Mouse (Mus musculus) intestine, embryonic 16.5 days (tissue): Measurements from ENCODE around the gene Ppp1r17. TPM values are rescaled to one million over a fixed set of nuclear protein-coding genes. Genes with fewer than 3 reads are reported as not detected.

Experiments used
- ATAC-seq: fragments of 200-750 bp; cut with Nextera tagmentation; 2 replicates; pipeline ENCODE4 v1.8.0; 2017; ENCODE audit warnings: moderate TSS enrichment, moderate library complexity
- H3K27ac ChIP-seq: fragments of 300-500 bp; sonication (generic); 2 replicates; pipeline ENCODE4 v1.5.1; 2014; ENCODE audit warnings: mild to moderate bottlenecking, low read length
- H3K27me3 ChIP-seq: fragments of 300-500 bp; sonication (generic); replicated peaks from 2 replicates; pipeline ENCODE4 v1.6.1; 2014; ENCODE audit warnings: low read length, control low read depth, mixed read lengths; ENCODE audit not compliant: control insufficient read depth, insufficient read depth
- H3K36me3 ChIP-seq: fragments of 300-500 bp; sonication (generic); 2 replicates; pipeline ENCODE4 v1.6.1; 2014; ENCODE audit warnings: low read length, control low read depth; ENCODE audit not compliant: control insufficient read depth, insufficient read depth
- H3K4me1 ChIP-seq: fragments of 300-500 bp; sonication (generic); 2 replicates; pipeline ENCODE4 v1.6.1; 2014; ENCODE audit warnings: low read length, control low read depth, mixed read lengths; ENCODE audit not compliant: control insufficient read depth, insufficient read depth
- H3K4me2 ChIP-seq: fragments of 300-500 bp; sonication (generic); 2 replicates; pipeline ENCODE4 v1.6.1; 2014; ENCODE audit warnings: low read depth, low read length, control low read depth
- H3K4me3 ChIP-seq: fragments of 300-500 bp; sonication (generic); 2 replicates; pipeline ENCODE4 v1.5.1; 2014; ENCODE audit warnings: mild to moderate bottlenecking, low read length
- H3K9ac ChIP-seq: fragments of 300-500 bp; sonication (generic); 2 replicates; pipeline ENCODE4 v1.6.1; 2014; ENCODE audit warnings: low read depth, low read length
- H3K9me3 ChIP-seq: fragments of 300-500 bp; sonication (generic); 2 replicates; pipeline ENCODE4 v1.6.1; 2016; ENCODE audit warnings: low read length, control low read depth; ENCODE audit not compliant: control insufficient read depth
- WGBS: fragments of 180-500 bp; shearing (Covaris S2); extraction: QIAGEN DNeasy Blood & Tissue Kit; methylation state at CpG from one replicate; pipeline ENCODE4 v1.1.7; 2014; 5-methylcytosine and 5-hydroxymethylcytosine counted together
- polyA plus RNA-seq: library from polyadenylated mRNA; unstranded; fragments of >200 nt; fragmentation: Nextera tagmentation; extraction: Ambion mirVana; gene quantifications from 2 replicates; pipeline ENCODE4 v1.2.1, GENCODE M21; 2015

The Ppp1r17 gene
- polyA plus RNA-seq, 1 experiment from 2014 or later = 0.29 TPM

DNA sequence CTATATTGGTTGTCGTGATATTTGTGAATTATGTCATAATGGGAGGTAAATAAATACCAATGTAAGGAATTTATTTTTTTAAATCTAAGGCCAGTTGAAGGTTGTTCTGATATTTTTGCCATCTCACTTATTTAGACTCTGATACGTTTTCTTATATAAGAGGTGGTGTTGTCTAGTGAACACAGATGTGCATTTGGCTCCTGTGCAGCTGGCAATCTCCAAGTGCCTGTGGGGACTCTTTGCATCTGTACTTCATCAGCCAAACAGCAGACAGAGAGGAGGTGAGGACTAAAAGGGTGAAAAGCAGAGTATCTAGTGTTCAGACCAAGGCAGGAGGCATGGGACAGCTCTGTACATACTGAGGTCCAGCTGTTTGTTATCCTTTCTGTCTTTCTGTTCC, 14.9 kb downstream of the Ppp1r17 start:
- no peaks in the 10 kb centered on the region for H3K4me1 ChIP-seq
- no peak overlapping the region for H3K4me2 ChIP-seq
- WGBS = 74% methylated on average over 2 of the region's 2 CpGs
- H3K36me3 ChIP-seq = no peaks in the 10 kb centered on the region
- H3K27ac ChIP-seq = no peak overlapping the region
- no peaks in the 10 kb centered on the region for H3K9me3 ChIP-seq
- no peak for ATAC-seq
- H3K4me3 ChIP-seq = no peak overlapping the region
- no peak overlapping the region for H3K9ac ChIP-seq
- no peaks in the 10 kb centered on the region for H3K27me3 ChIP-seq

DNA sequence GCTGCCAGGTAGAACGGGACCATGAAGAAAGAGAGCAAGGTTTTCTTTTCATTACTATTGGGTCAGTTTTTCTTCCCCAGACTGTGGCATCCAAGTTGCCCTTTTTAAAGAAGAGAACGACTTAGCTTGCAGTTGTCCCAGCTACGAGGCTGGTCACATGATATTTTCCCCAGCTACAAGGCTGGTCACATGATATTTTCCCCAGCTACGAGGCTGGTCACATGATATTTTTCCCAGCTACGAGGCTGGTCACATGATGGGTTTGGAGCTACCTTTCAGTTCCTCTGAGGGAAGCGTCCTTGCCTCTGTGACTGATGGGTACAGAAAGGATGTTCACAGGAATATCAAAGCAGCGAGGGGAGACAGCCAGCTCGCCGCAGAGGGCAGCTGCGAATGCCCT, 17.8 kb downstream of the Ppp1r17 start:
- 72% methylated on average over 10 of the region's 10 CpGs for WGBS
- no peak overlapping the region for H3K4me2 ChIP-seq

GRCm38 (mm10) chr6:56039476-56040055, 22.3 kb downstream of the Ppp1r17 start:
- 65% methylated on average over 4 of the region's 4 CpGs for whole genome bisulfite sequencing

More for the DNA sequence above, 17.8 kb downstream of the Ppp1r17 start:
- Histone ChIP-seq H3K4me1 (no peaks in the 10 kb centered on the region), H3K9me3 (no peaks in the 10 kb centered on the region), H3K9ac (no peak overlapping the region), H3K4me3 (no peak overlapping the region), H3K27me3 (no peaks in the 10 kb centered on the region), H3K36me3 (no peaks in the 10 kb centered on the region), H3K27ac (no peak overlapping the region)
- ATAC-seq = no peak

DNA sequence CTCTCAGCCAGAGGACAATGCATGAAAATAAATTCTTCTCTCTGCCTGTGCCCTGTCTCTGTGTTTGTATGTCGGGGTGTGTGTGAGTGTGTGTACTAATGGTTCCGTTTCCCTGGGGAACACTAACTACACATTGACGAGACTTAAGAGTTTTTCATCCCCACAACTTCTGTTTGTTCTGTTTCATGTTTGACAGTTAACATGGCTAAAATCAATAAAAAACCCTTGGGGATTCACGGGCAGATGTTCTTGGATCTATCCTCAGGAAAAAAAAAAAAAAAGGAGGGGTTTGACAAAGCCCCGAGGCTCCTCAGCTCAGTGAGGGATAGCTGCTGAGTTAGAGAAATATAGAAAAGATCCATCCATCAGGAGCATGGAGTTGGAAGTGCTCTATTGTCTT, 27.0 kb downstream of the Ppp1r17 start:
- H3K36me3 ChIP-seq = no peaks in the 10 kb centered on the region
- WGBS = 35% methylated on average over 5 of the region's 5 CpGs
- H3K4me2 ChIP-seq = no peak overlapping the region
- H3K27me3 ChIP-seq = no peaks in the 10 kb centered on the region
- no peak overlapping the region for H3K4me3 ChIP-seq
- ATAC-seq = no peak
- H3K4me1 ChIP-seq = no peaks in the 10 kb centered on the region
- H3K27ac ChIP-seq = no peak overlapping the region
- no peak overlapping the region for H3K9ac ChIP-seq
- H3K9me3 ChIP-seq = no peaks in the 10 kb centered on the region

More at GRCm38 (mm10) chr6:56039476-56040055, 22.3 kb downstream of the Ppp1r17 start:
- H3K27me3 ChIP-seq = no peaks in the 10 kb centered on the region
- no peaks in the 10 kb centered on the region for H3K9me3 ChIP-seq
- H3K27ac ChIP-seq = no peak overlapping the region
- no peak for ATAC-seq
- H3K36me3 ChIP-seq = no peaks in the 10 kb centered on the region
- H3K4me2 ChIP-seq = no peak overlapping the region
- no peak overlapping the region for H3K4me3 ChIP-seq
- no peak overlapping the region for H3K9ac ChIP-seq
- no peaks in the 10 kb centered on the region for H3K4me1 ChIP-seq

DNA sequence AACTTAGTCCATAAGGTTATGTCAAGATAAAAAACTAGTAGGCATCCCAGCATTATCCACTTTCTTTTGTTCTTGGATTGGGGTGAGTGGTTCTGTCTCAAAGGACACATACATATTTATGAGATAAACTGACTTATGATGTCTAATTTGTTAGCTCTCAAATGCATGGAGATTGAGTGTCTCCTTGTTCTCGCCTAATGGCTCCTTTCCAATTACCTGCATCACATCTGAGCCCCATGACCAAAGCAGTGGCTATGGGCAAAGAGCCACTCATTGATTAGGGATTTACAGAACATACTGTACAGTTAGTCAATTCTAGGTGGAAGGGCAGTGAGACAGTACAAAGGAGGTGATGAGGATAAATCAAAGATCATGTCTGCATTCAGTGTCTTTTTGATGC, 27.4 kb downstream of the Ppp1r17 start:
- Histone ChIP-seq H3K27ac (no peak overlapping the region), H3K4me3 (no peak overlapping the region), H3K9me3 (no peaks in the 10 kb centered on the region), H3K27me3 (no peaks in the 10 kb centered on the region), H3K4me1 (no peaks in the 10 kb centered on the region), H3K9ac (no peak overlapping the region), H3K36me3 (no peaks in the 10 kb centered on the region), H3K4me2 (no peak overlapping the region)
- no peak for ATAC-seq
- WGBS = 81% methylated on average over 1 of the region's 1 CpGs

- no peaks in the 10 kb centered on the region for H3K4me1 ChIP-seq
- H3K4me2 ChIP-seq = no peak overlapping the region
- H3K4me3 ChIP-seq = no peak overlapping the region
- H3K36me3 ChIP-seq = no peaks in the 10 kb centered on the region
- no peak for ATAC-seq
- H3K27ac ChIP-seq = no peak overlapping the region
- no peaks in the 10 kb centered on the region for H3K9me3 ChIP-seq
- no peaks in the 10 kb centered on the region for H3K27me3 ChIP-seq
- 74% methylated on average over 3 of the region's 3 CpGs for WGBS
- no peak overlapping the region for H3K9ac ChIP-seq
These were observed 31.3 kb downstream of the Ppp1r17 start for GRCm38 (mm10) chr6:56048580-56048979.

- Histone ChIP-seq H3K4me2 (no peak overlapping the region), H3K4me1 (no peaks in the 10 kb centered on the region), H3K36me3 (no peaks in the 10 kb centered on the region), H3K9ac (no peak overlapping the region), H3K9me3 (no peaks in the 10 kb centered on the region), H3K4me3 (no peak overlapping the region), H3K27me3 (no peaks in the 10 kb centered on the region), H3K27ac (no peak overlapping the region)
- 31% methylated on average over 4 of the region's 4 CpGs for WGBS
- ATAC-seq = no peak
These were observed 31.8 kb downstream of the Ppp1r17 start for GRCm38 (mm10) chr6:56049104-56049503.

- Histone ChIP-seq H3K4me1 (no peaks in the 10 kb centered on the region), H3K27me3 (no peaks in the 10 kb centered on the region), H3K9me3 (no peaks in the 10 kb centered on the region), H3K36me3 (no peaks in the 10 kb centered on the region), H3K4me2 (no peak overlapping the region), H3K9ac (no peak overlapping the region), H3K27ac (no peak overlapping the region), H3K4me3 (no peak overlapping the region)
- no peak for ATAC-seq
These were observed 46.4 kb downstream of the Ppp1r17 start for GRCm38 (mm10) chr6:56063736-56064135.

DNA sequence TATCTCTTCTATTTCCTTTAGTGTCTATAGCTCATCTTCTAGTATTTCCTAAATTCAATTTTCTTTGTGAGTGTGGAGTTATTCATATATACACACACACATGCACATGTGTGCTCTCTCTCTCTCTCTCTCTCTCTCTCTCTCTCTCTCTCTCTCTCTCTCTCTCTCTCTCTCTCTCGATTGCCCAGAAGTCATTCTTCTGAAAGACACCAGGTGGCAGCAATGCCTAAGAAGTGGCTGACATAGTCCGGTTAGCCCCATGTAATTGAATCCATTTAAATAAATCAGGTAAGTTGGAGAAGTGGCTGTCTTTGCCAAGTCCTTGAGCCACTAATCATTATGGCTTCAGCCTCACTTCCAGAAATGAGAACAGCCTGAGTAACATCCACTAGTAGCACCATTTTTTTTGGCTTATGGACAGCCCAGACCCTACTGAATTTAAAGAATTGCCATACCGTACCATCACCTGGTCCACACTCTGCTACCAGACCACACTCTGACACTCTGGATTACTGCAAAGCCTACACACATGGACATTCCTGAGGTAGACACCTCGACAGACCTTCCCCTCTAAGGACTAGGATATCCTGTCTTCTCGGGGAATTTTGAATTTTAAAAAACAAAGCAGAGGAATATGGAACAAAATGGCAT, 49.5 kb downstream of the Ppp1r17 start:
- Histone ChIP-seq H3K9me3 (no peaks in the 10 kb centered on the region), H3K36me3 (no peaks in the 10 kb centered on the region), H3K4me3 (no peak overlapping the region), H3K27me3 (no peaks in the 10 kb centered on the region), H3K27ac (no peak overlapping the region), H3K9ac (no peak overlapping the region), H3K4me1 (no peaks in the 10 kb centered on the region), H3K4me2 (no peak overlapping the region)
- WGBS = 38% methylated on average over 5 of the region's 5 CpGs
- ATAC-seq = no peak

GRCm38 (mm10) chr6:56068516-56068915, 51.2 kb downstream of the Ppp1r17 start:
- Histone ChIP-seq H3K4me3 (no peak overlapping the region), H3K9ac (no peak overlapping the region)
- no peak for ATAC-seq

More at GRCm38 (mm10) chr6:56068516-56068915, 51.2 kb downstream of the Ppp1r17 start:
- Histone ChIP-seq H3K4me2 (no peak overlapping the region), H3K27ac (no peak overlapping the region), H3K36me3 (no peaks in the 10 kb centered on the region), H3K27me3 (no peaks in the 10 kb centered on the region), H3K9me3 (no peaks in the 10 kb centered on the region), H3K4me1 (no peaks in the 10 kb centered on the region)
